Mouse (Mus musculus): ENCODE results near the gene Samhd1. TPM values are rescaled to one million over a fixed set of nuclear protein-coding genes. Genes with fewer than 3 reads are reported as not detected.

Gene Samhd1
- total RNA-seq, 2 experiments from 2014 or later = 15.8 to 16.0 TPM

- no peak for DNase-seq
Measured at GRCm38 (mm10) chr2:157072316-157072990, 62.6 kb downstream of the Samhd1 start.

GRCm38 (mm10) chr2:157071556-157071955 is 63.5 kb downstream of the Samhd1 start:
- DNase-seq = no peak

GRCm38 (mm10) chr2:157070365-157070764 is 64.7 kb downstream of the Samhd1 start:
- no peak for DNase-seq

- DNase-seq = no peak
Measured at GRCm38 (mm10) chr2:157069755-157070315, 65.2 kb downstream of the Samhd1 start.

GRCm38 (mm10) chr2:157069355-157069735 is 65.7 kb downstream of the Samhd1 start:
- no peak for DNase-seq

- no peak for DNase-seq
Measured at GRCm38 (mm10) chr2:157068701-157069354, 66.2 kb downstream of the Samhd1 start.

- DNase-seq = no peak
Measured at GRCm38 (mm10) chr2:157066731-157067430, 68.2 kb downstream of the Samhd1 start.

GRCm38 (mm10) chr2:157065879-157066226 is 69.2 kb downstream of the Samhd1 start:
- DNase-seq = no peak

- DNase-seq = no peak
Measured at GRCm38 (mm10) chr2:157064978-157065878, 69.8 kb downstream of the Samhd1 start.

GRCm38 (mm10) chr2:157064136-157064535 is 70.9 kb downstream of the Samhd1 start:
- peak in 1 of 2 experiments; percentile 70 for DNase-seq

GRCm38 (mm10) chr2:157063241-157063700 is 71.8 kb downstream of the Samhd1 start:
- DNase-seq = no peak

- DNase-seq = no peak
Measured at GRCm38 (mm10) chr2:157060557-157061305, 74.3 kb downstream of the Samhd1 start.

- DNase-seq = no peak
Measured at GRCm38 (mm10) chr2:157060037-157060436, 75.0 kb downstream of the Samhd1 start.

GRCm38 (mm10) chr2:157059166-157059565 is 75.9 kb downstream of the Samhd1 start:
- DNase-seq = no peak

- peak; percentile 83 to 87 for DNase-seq
Measured at GRCm38 (mm10) chr2:157058342-157058998, 76.6 kb downstream of the Samhd1 start.

- DNase-seq = no peak
Measured at GRCm38 (mm10) chr2:157057758-157058157, 77.3 kb downstream of the Samhd1 start.

- DNase-seq = no peak
Measured at GRCm38 (mm10) chr2:157057186-157057585, 77.9 kb downstream of the Samhd1 start.

- no peak for DNase-seq
Measured at GRCm38 (mm10) chr2:157055721-157056120, 79.3 kb downstream of the Samhd1 start.

GRCm38 (mm10) chr2:157054816-157055215 is 80.2 kb downstream of the Samhd1 start:
- DNase-seq = peak in 1 of 2 experiments; percentile 68

GRCm38 (mm10) chr2:157054297-157054696 is 80.8 kb downstream of the Samhd1 start:
- DNase-seq = no peak

- DNase-seq = no peak
Measured at GRCm38 (mm10) chr2:157053787-157054186, 81.3 kb downstream of the Samhd1 start.
